ENCODE assay signal across 18 mouse cellular contexts in the genomic region with DNA sequence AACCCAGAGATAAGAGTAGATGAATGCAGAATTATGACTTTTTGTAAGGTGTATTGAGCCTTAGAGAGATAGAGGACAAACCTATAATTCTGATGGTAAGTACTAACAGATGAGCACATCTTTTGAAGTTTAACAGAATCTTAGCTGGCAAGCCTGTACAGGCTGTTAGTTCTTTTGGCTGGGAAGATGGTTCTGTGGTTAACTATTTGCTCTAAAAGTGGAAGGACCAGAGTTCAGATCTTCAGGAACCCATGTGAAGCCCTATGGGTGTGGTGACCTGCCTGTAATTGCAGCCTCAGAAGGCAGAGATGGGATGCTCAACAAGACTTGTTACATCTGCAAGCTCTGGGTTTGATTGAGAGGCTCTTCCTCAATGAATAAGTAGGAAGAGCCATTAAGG. TPM values are rescaled to one million over a fixed set of nuclear protein-coding genes. Genes with fewer than 3 reads are reported as not detected.
"Had no signal": no experiment of that assay in that cellular context is flagged by ENCODE, and none has a peak within 500 bp of the region (broad histone marks: within the 10 kb centered on the region; RNA-seq: fewer than 3 reads in every experiment).

No protein-coding gene starts in this region.

- DNase-seq: forebrain, postnatal 0 days; gastrocnemius, postnatal 14 days; gastrocnemius, postnatal 36 days; heart, adult 18-20 months; heart, postnatal 14 days; heart, postnatal 36 days; kidney, postnatal 10 days; layer of hippocampus, adult 9-11 months; layer of hippocampus, postnatal 36 days; left cerebral cortex, postnatal 4 days; lung, adult 18-20 months had no signal

RNA-seq across cellular contexts. Expression of a gene that starts 59.7 kb away (rescaled TPM):
- total RNA-seq: forebrain, postnatal 0 days; gastrocnemius, adult 8-10 months; gastrocnemius, postnatal 14 days; gastrocnemius, postnatal 36 days; layer of hippocampus, adult 18-20 months; layer of hippocampus, adult 8-10 months; layer of hippocampus, postnatal 14 days; layer of hippocampus, postnatal 36 days; left cerebral cortex, adult 18-20 months; left cerebral cortex, postnatal 10 days; left cerebral cortex, postnatal 25 days; left cerebral cortex, postnatal 4 days had no signal
